Mouse (Mus musculus): Measurements from ENCODE around the gene Ctsk. TPM values are rescaled to one million over a fixed set of nuclear protein-coding genes. Genes with fewer than 3 reads are reported as not detected.

Ctsk gene
- polyA plus RNA-seq, 1 experiment from 2014 or later = 18.4 TPM

DNA sequence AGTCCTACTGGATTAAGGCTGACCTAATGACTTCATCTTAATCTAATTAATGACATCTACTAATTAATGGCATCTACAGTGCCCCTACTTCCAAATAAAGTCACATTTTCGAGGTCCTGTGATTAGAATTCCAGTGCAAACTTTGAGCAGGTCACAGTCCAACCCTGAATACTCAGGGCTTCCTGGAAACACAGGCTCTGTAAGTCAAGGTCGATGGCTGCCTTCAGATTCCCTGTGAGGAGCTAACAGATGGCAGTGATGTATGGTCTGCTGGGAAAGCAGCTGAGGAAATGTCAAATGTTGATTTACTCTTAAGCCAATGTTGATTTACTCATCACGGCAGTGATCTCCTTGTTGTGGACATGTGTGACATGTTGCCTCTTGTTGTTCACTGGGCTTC, 54.9 kb downstream of the Ctsk start:
- H3K36me3 ChIP-seq (ENCODE audit: control insufficient read depth, insufficient read depth) = no peaks in the 10 kb centered on the region
- WGBS = 52% methylated on average over 3 of the region's 3 CpGs
- no peaks in the 10 kb centered on the region for H3K4me1 ChIP-seq (ENCODE audit: control insufficient read depth, insufficient read depth, low read length)
- no peak overlapping the region for H3K4me3 ChIP-seq (ENCODE audit: low read length)
- no peak overlapping the region for H3K4me2 ChIP-seq (ENCODE audit: low read depth, low read length)
- no peak overlapping the region for H3K9ac ChIP-seq (ENCODE audit: low read length)
- H3K27ac ChIP-seq (ENCODE audit: low read length) = no peak overlapping the region
- no peaks in the 10 kb centered on the region for H3K27me3 ChIP-seq (ENCODE audit: control insufficient read depth, insufficient read depth, low read length)
- no peak for ATAC-seq (replicated peaks; ENCODE audit: extremely low read depth, insufficient read depth, low FRiP score)
- H3K9me3 ChIP-seq (replicated peaks; ENCODE audit: control insufficient read depth, low read length) = no peaks in the 10 kb centered on the region

Other genes starting within 250 kb of the Ctsk start
- gene Bnipl, start 248.1 kb upstream of the Ctsk start, polyA plus RNA-seq (2015; fragmentation: Nextera tagmentation; extraction: Ambion mirVana) = 0.22 and 0.37 TPM in 2 replicates
- gene Mindy1, start 217.9 kb upstream of the Ctsk start, polyA plus RNA-seq (2015; fragmentation: Nextera tagmentation; extraction: Ambion mirVana) = 24.7 and 28.2 TPM in 2 replicates
- gene Prune1, start 217.2 kb upstream of the Ctsk start, polyA plus RNA-seq (2015; fragmentation: Nextera tagmentation; extraction: Ambion mirVana) = 28.1 and 31.4 TPM in 2 replicates
- 0.60 and 0.79 TPM in 2 replicates for gene Anxa9, start 192.1 kb upstream of the Ctsk start, polyA plus RNA-seq (2015; fragmentation: Nextera tagmentation; extraction: Ambion mirVana)
- 139 and 145 TPM in 2 replicates for gene Cers2, start 184.5 kb upstream of the Ctsk start, polyA plus RNA-seq (2015; fragmentation: Nextera tagmentation; extraction: Ambion mirVana)
- 20.1 and 21.5 TPM in 2 replicates for gene Setdb1, start 142.1 kb upstream of the Ctsk start, polyA plus RNA-seq (2015; fragmentation: Nextera tagmentation; extraction: Ambion mirVana)
- not detected in 2 replicates for gene 4930558C23Rik, start 96.4 kb upstream of the Ctsk start, polyA plus RNA-seq (2015; fragmentation: Nextera tagmentation; extraction: Ambion mirVana)
- gene Arnt, start 64.9 kb upstream of the Ctsk start, polyA plus RNA-seq (2015; fragmentation: Nextera tagmentation; extraction: Ambion mirVana) = 30.6 and 32.1 TPM in 2 replicates
- gene Ctss, start 27.5 kb downstream of the Ctsk start, polyA plus RNA-seq (2015; fragmentation: Nextera tagmentation; extraction: Ambion mirVana) = 18.8 and 22.8 TPM in 2 replicates
- not detected in 2 replicates for gene Hormad1, start 60.4 kb downstream of the Ctsk start, polyA plus RNA-seq (2015; fragmentation: Nextera tagmentation; extraction: Ambion mirVana)
- 25.7 and 27.9 TPM in 2 replicates for gene Golph3l, start 89.7 kb downstream of the Ctsk start, polyA plus RNA-seq (2015; fragmentation: Nextera tagmentation; extraction: Ambion mirVana)
- 51.1 and 53.0 TPM in 2 replicates for gene Ensa, start 125.7 kb downstream of the Ctsk start, polyA plus RNA-seq (2015; fragmentation: Nextera tagmentation; extraction: Ambion mirVana)
- 31.9 and 38.3 TPM in 2 replicates for gene Mcl1, start 159.5 kb downstream of the Ctsk start, polyA plus RNA-seq (2015; fragmentation: Nextera tagmentation; extraction: Ambion mirVana)
- gene Adamtsl4, start 188.7 kb downstream of the Ctsk start, polyA plus RNA-seq (2015; fragmentation: Nextera tagmentation; extraction: Ambion mirVana) = 8.5 and 13.7 TPM in 2 replicates
- gene Ecm1, start 240.3 kb downstream of the Ctsk start, polyA plus RNA-seq (2015; fragmentation: Nextera tagmentation; extraction: Ambion mirVana) = 44.1 and 49.2 TPM in 2 replicates

Data from heart, embryonic 16.5 days (tissue).